Mouse (Mus musculus) adrenal gland, postnatal 14 days (tissue): ENCODE results near the gene Babam2. TPM values are rescaled to one million over a fixed set of nuclear protein-coding genes. Genes with fewer than 3 reads are reported as not detected.

Experiments used
- DNase-seq: peaks from one replicate; pipeline ENCODE4 v3.0.0; 2021; ENCODE audit warnings: mixed read lengths
- total RNA-seq: library from RNA; stranded (reverse); gene quantifications from 2 replicates; pipeline ENCODE4 v1.2.3, GENCODE M21; 2021

Babam2 gene
- total RNA-seq, 1 experiment from 2014 or later = 72.3 TPM

DNA sequence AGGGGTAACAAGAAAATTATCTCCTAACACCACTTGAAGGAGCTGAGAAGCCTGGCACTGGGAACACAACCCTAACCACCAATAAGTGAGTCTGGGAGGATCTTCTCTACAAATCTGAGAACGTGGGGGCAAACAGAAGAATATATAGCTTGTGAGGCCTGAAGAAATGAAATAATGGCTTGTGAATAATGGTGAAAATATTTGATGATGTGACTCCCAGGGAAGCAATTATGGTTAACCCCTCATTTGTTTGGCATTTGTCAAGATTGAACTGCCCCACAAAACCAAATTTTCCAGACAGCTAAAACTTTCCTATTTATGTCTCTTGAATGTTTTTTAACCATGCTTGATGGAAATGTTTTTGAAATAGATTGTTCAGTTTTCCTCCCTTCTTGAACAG is 354.4 kb downstream of the Babam2 start:
- DNase-seq = no peak

DNA sequence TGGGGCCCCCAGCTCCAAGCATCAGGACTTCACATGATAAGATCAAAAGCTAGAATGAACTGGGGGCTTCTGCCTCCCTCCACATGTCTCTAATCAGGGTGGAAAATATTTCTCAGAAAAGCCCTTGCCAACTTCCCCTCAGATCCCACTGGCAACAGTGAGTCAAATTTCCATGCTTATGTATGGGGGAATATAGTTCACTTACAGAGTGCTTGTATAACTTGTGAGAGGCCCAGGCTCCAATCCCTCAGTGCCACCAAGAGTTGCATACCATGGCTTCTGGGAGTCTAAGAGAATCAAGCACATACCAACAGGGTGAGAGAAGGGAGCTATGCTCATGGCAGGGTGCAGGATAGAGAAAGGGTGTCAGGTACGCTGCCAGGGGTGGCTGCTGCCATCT is 355.0 kb downstream of the Babam2 start:
- no peak for DNase-seq

DNA sequence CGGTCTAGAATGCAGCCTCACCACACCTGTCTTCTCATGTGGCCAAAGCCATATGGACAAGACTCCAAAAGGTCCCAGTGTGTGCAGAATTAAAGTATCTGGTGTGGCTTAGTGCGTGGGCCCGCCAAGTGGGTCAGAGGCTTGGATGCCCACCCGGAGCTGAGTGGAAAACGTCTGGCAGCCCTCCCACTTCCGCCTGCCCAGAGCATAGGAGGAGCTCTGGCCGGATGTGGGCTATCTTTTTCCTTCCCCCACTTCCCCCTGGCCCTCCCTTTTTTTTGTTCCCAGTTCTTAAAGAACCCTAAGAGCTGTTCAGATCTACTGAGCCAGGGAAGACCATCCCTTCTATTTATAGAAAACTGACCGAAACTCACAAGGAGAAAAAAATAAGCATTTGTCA is 356.0 kb downstream of the Babam2 start:
- DNase-seq = no peak

DNA sequence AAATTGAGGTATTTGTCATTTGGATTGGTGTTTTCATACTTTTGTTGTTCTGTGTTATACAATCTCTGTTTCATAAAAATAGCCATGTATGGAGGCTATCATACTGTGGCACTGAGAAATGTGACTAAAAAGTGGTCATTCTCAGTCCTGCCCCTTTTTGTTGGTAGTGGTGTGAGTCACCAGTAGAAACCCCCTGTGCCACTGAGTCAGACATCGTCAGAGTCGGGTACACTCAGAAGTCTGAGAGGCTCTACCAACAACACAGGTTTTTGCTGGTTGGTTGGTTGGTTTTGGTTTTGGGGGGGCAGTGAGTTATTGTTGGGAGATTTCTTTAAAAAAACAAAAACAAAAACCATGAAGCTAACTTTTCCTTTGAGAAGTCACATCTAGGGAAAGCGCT is 358.2 kb downstream of the Babam2 start:
- no peak for DNase-seq

DNA sequence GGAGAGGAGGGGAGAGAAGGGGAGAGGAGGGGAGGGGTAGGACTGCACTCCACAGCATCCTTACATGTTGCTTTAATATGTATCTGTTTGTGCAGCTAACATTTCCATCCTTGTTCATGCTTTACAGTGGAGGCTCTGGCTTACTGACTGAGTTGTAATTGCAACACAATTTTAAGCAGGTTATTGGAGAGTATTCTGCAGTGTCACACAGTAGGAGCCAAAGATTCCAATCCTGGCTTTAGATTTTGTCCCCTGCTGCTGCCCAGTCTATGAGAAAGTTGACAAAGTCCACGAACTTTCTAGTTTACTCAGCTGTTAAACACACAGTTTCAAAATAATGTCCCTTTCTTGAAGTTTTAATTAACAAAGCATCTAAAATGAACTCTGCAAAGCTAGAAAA is 358.6 kb downstream of the Babam2 start:
- no peak for DNase-seq

DNA sequence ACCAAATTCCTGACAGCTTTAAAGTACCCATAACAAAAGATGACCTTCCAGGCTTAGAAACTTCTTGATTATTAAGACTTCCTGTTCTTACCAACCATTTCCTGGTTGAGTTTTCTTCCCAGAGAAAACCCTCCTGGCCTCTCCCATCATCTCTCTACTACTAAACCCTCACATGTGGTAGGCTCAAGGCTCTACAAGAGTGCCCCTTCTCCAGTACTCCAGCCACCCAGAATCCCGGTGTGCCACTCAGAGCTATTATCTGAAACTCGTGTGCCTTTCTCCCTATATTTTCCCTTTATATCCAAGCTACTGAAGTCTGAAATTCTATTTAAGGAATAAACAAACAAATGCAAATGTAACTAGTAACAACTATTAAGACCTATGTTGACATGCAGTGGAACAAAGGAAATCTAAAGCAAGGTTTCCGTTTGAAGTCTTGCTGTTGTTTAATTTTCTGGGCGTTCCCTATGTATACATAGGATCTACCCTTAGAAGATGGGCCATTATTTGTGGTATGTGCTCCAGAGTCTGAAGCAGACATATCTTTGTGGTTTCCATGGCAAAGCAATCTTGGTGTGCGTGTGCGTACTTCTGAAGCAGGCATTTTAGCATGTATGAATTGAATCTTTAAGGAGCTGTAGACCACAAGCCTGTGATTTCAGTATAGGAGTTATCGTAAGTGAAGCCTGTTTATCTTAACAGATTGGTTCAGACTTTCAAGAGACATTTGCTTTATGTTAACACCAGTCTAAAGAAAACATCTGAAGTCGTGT is 361.2 kb downstream of the Babam2 start:
- no peak for DNase-seq

DNA sequence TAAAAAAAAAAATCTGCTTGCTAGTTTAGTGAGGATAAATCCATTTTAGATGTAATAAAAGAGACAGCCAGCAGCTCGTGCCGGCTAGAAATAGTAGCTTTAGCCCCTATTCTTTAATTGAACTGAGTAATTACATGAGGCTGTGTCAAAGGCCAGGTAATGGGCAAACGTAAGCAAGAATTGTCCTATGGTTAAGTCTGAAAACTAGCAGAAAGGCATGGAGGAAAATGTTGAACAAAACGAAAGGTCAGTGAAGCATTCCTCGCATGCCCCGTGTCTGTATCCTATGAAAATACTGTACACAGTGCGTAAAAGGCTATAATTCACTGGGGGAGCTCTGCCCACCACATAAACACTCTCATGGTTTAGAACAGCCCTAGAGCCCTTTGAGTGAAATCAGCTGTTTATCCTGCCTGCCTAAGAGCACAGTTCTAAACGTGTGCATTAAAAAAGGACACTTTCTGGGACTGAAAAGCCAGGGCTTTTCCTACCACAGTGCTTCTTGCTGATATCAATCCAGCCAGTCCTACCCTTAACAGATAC is 361.8 kb downstream of the Babam2 start:
- DNase-seq = no peak

DNA sequence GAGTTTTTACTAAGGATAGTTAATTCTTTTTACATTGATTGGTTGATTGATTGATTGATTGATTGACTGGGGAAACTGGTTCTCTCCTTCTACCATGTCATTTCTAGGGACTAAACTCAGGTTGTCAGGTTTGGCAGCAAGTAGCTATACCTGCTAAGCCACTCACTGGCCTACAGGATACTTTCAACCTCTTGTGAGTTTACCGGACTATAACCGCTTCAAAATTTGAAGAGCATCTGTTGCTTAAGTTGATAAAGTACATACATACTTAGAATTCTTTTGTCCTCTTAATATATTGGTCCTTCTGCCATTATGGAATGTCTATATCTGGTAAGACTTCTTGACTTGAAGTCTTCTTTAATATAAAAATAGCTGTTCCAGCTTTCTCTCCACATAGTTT is 363.0 kb downstream of the Babam2 start:
- no peak for DNase-seq

DNA sequence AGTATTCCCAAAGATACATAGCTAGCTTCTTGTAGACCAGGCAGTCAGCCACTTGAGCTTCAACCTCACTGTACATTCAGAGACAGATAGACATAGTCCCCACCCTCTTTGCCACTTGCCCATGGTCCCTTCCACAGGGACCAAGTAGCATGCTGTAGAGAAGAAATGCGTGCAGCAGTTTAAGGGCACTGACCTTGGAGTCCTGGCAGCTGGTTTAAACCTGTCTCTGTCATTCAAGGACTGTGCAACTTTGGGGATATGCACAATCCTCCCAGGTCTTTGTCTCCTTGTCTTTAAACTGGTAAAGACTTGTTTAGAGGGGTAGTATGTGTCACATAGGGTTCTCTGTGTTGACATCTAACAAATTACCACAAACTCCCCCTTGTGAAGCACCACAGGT is 364.4 kb downstream of the Babam2 start:
- DNase-seq = no peak

DNA sequence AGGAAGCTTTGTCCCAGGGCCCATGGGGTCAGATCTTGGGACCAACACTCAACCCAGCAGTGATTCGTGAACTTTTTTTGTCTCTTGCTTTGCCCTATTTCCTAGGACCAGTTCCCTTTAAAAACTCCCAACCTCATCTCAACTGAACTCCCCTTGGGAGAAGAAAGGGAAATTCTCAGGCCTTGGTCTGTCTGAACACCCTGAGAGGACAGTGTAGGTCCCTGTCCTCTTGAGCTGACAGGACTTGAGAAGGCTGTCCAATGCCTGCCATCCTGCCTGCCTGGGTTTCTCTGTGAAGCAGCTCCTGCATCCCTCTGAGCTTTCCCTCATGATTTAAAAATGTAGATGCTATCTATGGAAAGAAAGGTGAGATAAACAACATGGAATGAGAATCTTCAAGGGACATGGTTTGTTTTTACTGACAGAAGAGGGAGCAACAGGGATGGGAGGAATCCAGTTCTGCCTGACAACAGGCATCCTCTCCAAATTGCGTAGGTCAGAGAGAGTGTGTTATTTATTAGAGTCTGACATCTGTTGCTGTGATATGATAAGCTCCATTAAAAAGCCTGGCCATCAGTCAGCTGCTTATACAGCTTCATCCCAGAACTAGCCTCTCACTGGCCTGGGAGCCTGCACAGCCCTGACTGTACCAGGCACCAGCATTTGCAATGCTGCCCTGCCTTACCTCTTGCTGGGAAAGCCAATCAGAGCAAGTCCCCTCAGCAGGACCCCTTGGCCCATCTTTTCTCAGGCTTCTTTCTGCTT is 367.0 kb downstream of the Babam2 start:
- DNase-seq = no peak

DNA sequence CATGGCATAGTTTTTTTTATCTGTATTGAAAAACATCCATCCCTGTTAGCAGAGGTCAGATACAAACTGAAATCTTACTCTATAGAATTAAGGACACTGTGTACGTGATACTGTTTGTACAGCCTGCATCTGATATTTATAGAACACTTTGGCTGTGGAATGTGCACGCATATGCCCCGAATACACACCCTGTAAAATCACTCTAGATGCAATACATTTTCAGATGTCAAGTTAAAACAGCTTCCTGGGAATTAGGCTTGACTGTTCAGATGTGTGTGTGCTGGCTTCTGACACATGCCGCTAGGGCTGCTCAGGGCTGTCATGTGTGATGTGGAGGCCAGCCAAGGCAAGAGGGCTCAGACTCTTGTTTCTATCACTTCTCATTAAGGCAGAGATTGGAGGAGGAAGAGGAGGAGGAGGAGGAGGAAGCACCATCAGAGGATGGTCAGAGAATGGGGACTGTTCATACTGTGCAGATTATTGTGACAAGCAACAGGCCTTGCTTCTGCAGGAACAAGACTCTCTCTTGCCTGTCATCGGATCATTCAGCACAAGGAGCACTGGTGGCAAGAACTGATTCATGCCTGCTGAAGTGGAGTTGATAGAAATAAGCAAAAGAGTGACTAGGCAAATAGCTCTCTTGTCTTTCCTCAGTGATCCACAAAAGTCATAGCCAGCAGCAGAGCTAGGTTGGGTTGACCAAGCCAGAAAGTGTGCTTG is 368.7 kb downstream of the Babam2 start:
- DNase-seq = no peak

DNA sequence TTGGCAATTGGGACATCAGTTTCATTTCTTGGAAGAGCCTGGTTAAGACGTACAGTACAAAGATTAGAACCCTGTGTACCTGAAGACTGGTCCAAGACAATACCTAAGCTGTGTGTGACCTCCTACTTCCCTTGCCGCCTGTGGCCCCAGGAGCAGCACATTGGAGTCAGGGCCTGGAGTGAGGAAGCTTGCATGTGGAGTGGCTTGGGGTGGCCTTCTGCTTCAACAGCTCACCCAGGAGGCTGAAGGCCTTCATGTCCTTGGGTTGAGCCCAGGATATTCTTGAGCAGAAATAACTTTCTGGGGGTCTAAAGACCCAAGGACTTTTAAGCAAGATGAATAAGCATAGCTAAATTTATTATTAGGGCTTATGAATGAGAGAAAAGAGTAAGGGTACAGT is 369.4 kb downstream of the Babam2 start:
- DNase-seq = no peak

DNA sequence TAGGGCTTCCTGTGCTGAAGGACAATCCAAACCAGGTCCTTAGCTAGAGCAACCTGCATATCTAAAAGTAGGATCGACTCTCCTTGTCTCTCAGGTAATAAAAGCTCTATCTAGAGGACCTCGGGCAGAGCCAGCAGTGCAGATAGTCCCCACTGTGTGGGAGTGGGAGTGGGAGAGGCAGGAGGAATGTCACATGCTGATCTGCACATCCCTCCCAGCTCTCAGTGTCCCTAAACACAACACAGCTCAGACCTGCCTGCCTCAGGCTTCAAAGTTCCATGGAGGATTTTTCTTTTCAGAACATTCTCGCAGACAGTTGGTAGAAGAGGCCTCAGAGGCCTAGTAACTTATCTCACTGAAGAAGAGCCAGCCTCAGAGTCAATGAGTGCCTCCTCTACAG is 371.1 kb downstream of the Babam2 start:
- DNase-seq = no peak

DNA sequence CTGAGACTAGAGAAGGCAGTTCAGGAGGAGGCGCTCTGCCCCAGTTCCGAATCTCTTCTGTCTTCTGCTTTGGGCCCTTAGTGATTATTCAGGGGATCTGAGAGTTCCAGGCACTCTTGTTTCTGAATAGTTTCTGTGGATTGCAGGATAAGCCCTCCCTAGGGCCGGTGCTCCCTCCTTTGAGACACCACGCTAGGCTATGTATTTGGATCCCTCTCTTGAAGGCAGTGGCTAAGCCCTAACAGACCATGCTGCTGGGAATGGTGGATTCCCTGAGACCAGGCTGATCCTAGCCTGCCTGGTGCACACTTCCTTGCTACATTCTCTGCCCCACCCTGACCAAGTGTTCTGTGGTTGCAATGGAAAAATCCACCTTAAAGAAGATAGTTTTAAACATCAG is 371.6 kb downstream of the Babam2 start:
- DNase-seq = no peak

DNA sequence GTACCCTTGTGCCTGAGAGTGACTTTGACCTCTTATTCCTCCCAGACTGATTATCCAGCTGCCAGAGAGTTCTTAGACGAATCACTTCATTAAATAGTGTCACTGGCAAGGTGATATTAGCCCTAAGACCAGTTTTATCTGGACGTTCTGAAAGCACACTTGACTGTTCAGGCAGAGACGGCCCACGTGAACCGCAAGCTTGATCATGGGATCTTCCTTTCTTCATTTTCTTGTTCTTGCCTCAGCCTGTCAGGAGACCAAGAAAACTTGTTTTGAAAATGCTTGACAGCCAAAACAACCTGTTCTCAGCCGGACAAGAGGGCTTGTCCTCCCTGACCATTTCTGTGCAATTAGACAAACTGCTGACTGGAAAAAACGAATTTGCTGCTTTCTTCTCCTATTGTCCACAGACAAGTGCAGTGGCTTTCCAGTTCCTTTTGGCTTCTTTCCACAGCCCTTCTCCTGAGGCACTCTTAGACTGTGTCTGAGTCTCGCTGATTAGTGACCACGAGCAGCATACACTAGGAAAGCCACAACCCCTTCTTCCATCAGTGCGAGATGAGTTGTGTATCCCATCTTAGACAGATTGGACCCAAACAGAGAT is 372.2 kb downstream of the Babam2 start:
- DNase-seq = no peak

DNA sequence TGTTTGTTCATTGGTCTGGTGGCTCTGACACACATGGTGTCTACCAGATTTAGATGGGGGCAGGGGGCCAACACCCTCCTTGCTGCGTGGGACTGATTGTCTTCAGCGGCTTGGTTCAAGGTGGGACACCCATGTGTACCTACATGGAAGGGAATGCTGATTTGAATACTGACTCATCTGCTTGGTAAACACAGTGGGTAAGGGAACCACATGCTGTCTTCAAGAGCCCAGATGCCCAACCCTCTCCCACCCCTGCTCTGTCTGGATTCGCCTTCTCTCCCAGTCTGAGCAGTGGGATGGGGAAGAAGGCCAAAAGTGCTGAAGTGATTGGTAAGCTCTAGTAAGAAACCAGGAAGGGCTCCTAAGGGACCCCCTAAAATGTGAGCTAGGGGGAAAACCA is 373.3 kb downstream of the Babam2 start:
- DNase-seq = no peak

DNA sequence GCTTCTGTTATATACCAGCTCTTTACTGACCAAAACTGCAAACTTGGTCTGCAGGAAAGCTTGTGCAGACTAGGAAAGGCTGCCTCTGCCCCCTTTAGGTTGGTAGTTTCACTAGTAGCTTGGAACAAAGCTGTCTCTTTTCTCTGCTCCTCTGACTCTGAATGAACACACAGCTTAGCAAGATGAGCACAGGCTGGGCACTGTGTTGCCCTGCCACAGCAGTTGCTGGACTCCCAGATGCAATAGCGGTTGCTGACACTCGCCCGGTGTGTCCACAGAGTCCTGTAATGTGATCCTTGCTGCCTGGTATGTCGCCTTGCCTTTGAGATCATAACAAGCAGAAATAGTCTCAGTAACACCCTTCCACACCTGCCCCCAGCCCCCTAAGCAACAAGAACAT is 373.8 kb downstream of the Babam2 start:
- DNase-seq = no peak

DNA sequence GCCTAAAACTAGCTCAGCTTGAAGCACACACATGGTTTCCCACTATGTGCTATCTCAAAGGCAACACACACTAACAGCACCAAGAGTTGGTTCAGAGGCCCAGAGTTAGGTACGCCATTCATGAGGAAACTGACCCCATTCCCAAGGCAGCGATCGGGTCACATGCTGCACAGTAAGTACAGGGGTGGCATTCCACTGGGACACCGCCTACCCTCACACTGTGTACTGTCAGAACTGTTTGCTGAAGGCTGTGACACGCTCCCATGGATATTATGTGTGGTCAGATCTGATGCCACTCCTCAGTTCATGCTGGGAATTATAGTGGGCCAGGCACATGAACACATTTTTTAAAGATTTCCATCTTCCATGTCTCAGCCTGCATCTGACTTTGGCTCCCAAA is 374.3 kb downstream of the Babam2 start:
- no peak for DNase-seq

DNA sequence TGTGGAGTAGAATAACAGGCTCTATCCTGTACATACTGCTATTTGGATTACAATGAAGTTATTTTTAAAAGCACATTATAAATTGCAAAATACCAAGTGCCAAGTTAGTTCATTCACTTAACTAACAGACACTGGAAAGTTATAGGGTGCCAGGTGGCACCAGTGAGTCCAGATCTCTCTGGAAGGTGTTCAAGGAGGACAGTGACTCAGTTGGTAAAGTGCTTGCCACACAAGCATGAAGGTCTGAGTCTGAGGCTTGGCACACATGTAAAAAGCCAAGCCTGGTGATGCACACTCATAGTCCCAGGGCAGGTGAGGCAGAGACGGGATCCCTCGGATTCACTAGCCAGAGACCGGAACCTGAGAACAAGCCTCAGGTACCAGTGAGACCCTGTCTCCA is 375.4 kb downstream of the Babam2 start:
- no peak for DNase-seq

DNA sequence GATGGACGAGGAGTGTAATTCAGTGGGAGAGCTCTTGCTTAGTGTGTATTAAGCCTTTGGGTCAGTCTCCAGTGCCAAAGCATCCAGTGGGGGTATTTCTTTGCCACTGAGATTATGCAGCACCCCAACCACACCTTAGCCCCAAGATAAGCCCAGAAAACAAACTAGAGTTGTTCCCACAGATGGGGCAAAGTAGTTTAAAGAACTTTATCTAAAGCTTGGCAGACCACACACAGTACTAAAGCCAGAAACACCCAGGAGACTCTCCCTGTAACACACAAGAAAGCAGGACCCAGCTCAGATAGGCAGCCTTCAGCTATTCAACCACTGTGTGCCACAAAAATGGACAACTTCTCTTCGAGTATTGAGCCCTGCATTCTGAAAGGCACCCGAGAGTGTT is 376.6 kb downstream of the Babam2 start:
- DNase-seq = no peak

DNA sequence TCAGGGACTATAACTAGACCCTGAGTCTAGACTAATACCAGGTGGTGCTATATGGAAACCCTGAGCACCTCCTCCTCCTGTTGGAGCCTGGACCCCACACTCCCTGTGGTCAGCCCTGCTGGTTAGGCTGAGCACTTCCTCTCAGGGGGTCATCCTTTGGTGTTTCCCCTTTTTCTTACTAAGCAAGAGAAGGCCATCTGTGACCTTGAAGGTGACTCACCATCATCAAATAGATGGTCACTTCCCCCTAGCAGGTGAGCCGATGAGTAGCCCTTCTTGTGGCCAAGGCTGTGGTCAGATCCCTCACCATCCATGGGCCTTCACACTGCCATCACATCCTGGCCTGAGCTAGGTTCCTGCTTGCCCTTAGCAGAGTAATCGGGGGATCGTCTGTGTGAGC is 379.7 kb downstream of the Babam2 start:
- no peak for DNase-seq

DNA sequence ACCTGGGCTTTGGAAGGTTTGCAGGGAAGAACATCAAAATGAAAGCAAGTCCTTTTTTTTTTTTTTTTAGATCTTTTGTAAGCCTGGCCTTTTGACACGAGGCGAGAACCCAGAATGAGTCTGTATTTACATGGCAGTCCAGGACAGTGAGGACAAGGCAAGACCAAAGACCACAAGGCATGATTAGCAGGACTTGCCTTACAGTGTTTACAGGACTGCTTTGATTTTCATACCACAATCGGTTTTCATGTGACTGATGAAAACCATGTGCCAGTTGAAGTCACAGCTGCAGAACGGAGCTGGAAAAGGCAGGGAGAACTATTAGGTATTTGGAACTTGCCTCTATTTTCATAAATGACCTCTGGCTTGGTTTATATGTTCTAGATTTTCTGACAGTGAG is 381.5 kb downstream of the Babam2 start:
- no peak for DNase-seq
